Mouse (Mus musculus): Measurements from ENCODE around the gene Erg28.

Gene Erg28

GRCm38 (mm10) chr12:85837765-85838164 is 13.4 kb upstream of the Erg28 start:
- H3K27me3 ChIP-seq (ENCODE audit: control insufficient read depth, insufficient read depth, low read length, poor library complexity, severe bottlenecking), result no peaks in the 10 kb centered on the region

GRCm38 (mm10) chr12:85834543-85834942 is 10.2 kb upstream of the Erg28 start:
- DNase-seq (ENCODE audit: low read depth, low spot score), result no peak
- no peaks in the 10 kb centered on the region for H3K27me3 ChIP-seq (ENCODE audit: control insufficient read depth, insufficient read depth, low read length, poor library complexity, severe bottlenecking)
- H3K36me3 ChIP-seq (ENCODE audit: control insufficient read depth, insufficient read depth, low read length, poor library complexity, severe bottlenecking), result no peaks in the 10 kb centered on the region

More at GRCm38 (mm10) chr12:85837765-85838164, 13.4 kb upstream of the Erg28 start:
- H3K36me3 ChIP-seq (ENCODE audit: control insufficient read depth, insufficient read depth, low read length, poor library complexity, severe bottlenecking), result no peaks in the 10 kb centered on the region
- DNase-seq (ENCODE audit: low read depth, low spot score), result no peak

- Histone ChIP-seq H3K27me3 (ENCODE audit: control insufficient read depth, insufficient read depth, low read length, poor library complexity, severe bottlenecking) (no peaks in the 10 kb centered on the region), H3K36me3 (ENCODE audit: control insufficient read depth, insufficient read depth, low read length, poor library complexity, severe bottlenecking) (no peaks in the 10 kb centered on the region)
- DNase-seq (ENCODE audit: low read depth, low spot score), result no peak
Observed at GRCm38 (mm10) chr12:85830691-85831090, 6.3 kb upstream of the Erg28 start.

GRCm38 (mm10) chr12:85829866-85830265 is 5.5 kb upstream of the Erg28 start:
- H3K27me3 ChIP-seq (ENCODE audit: control insufficient read depth, insufficient read depth, low read length, poor library complexity, severe bottlenecking), result no peaks in the 10 kb centered on the region
- DNase-seq (ENCODE audit: low read depth, low spot score), result no peak

GRCm38 (mm10) chr12:85828856-85829255 is 4.5 kb upstream of the Erg28 start:
- no peak for DNase-seq (ENCODE audit: low read depth, low spot score)

More at GRCm38 (mm10) chr12:85829866-85830265, 5.5 kb upstream of the Erg28 start:
- H3K36me3 ChIP-seq (ENCODE audit: control insufficient read depth, insufficient read depth, low read length, poor library complexity, severe bottlenecking), result no peaks in the 10 kb centered on the region

GRCm38 (mm10) chr12:85825822-85826221 is 1.5 kb upstream of the Erg28 start:
- Histone ChIP-seq H3K27me3 (ENCODE audit: control insufficient read depth, insufficient read depth, low read length, poor library complexity, severe bottlenecking) (no peaks in the 10 kb centered on the region), H3K36me3 (ENCODE audit: control insufficient read depth, insufficient read depth, low read length, poor library complexity, severe bottlenecking) (no peaks in the 10 kb centered on the region)
- DNase-seq (ENCODE audit: low read depth, low spot score), result no peak

More at GRCm38 (mm10) chr12:85828856-85829255, 4.5 kb upstream of the Erg28 start:
- Histone ChIP-seq H3K36me3 (ENCODE audit: control insufficient read depth, insufficient read depth, low read length, poor library complexity, severe bottlenecking) (no peaks in the 10 kb centered on the region), H3K27me3 (ENCODE audit: control insufficient read depth, insufficient read depth, low read length, poor library complexity, severe bottlenecking) (no peaks in the 10 kb centered on the region)

- DNase-seq (ENCODE audit: low read depth, low spot score), result no peak
- H3K36me3 ChIP-seq (ENCODE audit: control insufficient read depth, insufficient read depth, low read length, poor library complexity, severe bottlenecking), result no peaks in the 10 kb centered on the region
- H3K27me3 ChIP-seq (ENCODE audit: control insufficient read depth, insufficient read depth, low read length, poor library complexity, severe bottlenecking), result no peaks in the 10 kb centered on the region
Observed at GRCm38 (mm10) chr12:85825361-85825760, 1.0 kb upstream of the Erg28 start.

GRCm38 (mm10) chr12:85822051-85822450 is 2.3 kb downstream of the Erg28 start:
- Histone ChIP-seq H3K27me3 (ENCODE audit: control insufficient read depth, insufficient read depth, low read length, poor library complexity, severe bottlenecking) (no peaks in the 10 kb centered on the region), H3K36me3 (ENCODE audit: control insufficient read depth, insufficient read depth, low read length, poor library complexity, severe bottlenecking) (no peaks in the 10 kb centered on the region; the same call in 1 of the 2 replicates)
- DNase-seq (ENCODE audit: low read depth, low spot score), result no peak

GRCm38 (mm10) chr12:85813599-85813998 is 10.8 kb downstream of the Erg28 start:
- Histone ChIP-seq H3K27me3 (ENCODE audit: control insufficient read depth, insufficient read depth, low read length, poor library complexity, severe bottlenecking) (no peaks in the 10 kb centered on the region), H3K36me3 (ENCODE audit: control insufficient read depth, insufficient read depth, low read length, poor library complexity, severe bottlenecking) (peaks cover 7% of the 10 kb centered on the region; the same call in 1 of the 2 replicates)
- DNase-seq (ENCODE audit: low read depth, low spot score), result no peak

GRCm38 (mm10) chr12:85811676-85812075 is 12.7 kb downstream of the Erg28 start:
- no peak for DNase-seq (ENCODE audit: low read depth, low spot score)
- Histone ChIP-seq H3K36me3 (ENCODE audit: control insufficient read depth, insufficient read depth, low read length, poor library complexity, severe bottlenecking) (peaks cover 7% of the 10 kb centered on the region; the same call in 1 of the 2 replicates), H3K27me3 (ENCODE audit: control insufficient read depth, insufficient read depth, low read length, poor library complexity, severe bottlenecking) (no peaks in the 10 kb centered on the region)

- no peaks in the 10 kb centered on the region for H3K27me3 ChIP-seq (ENCODE audit: control insufficient read depth, insufficient read depth, low read length, poor library complexity, severe bottlenecking)
- no peak for DNase-seq (ENCODE audit: low read depth, low spot score)
- H3K36me3 ChIP-seq (ENCODE audit: control insufficient read depth, insufficient read depth, low read length, poor library complexity, severe bottlenecking), result peaks cover 6% of the 10 kb centered on the region; the same call in 1 of the 2 replicates
Observed at GRCm38 (mm10) chr12:85810959-85811358, 13.4 kb downstream of the Erg28 start.

GRCm38 (mm10) chr12:85809726-85810125 is 14.6 kb downstream of the Erg28 start:
- Histone ChIP-seq H3K36me3 (ENCODE audit: control insufficient read depth, insufficient read depth, low read length, poor library complexity, severe bottlenecking) (peaks cover 4% of the 10 kb centered on the region; the same call in 1 of the 2 replicates), H3K27me3 (ENCODE audit: control insufficient read depth, insufficient read depth, low read length, poor library complexity, severe bottlenecking) (no peaks in the 10 kb centered on the region)
- DNase-seq (ENCODE audit: low read depth, low spot score), result no peak

GRCm38 (mm10) chr12:85800031-85800430 is 24.3 kb downstream of the Erg28 start:
- Histone ChIP-seq H3K27me3 (ENCODE audit: control insufficient read depth, insufficient read depth, low read length, poor library complexity, severe bottlenecking) (no peaks in the 10 kb centered on the region), H3K36me3 (ENCODE audit: control insufficient read depth, insufficient read depth, low read length, poor library complexity, severe bottlenecking) (no peaks in the 10 kb centered on the region)
- DNase-seq (ENCODE audit: low read depth, low spot score), result no peak

GRCm38 (mm10) chr12:85795551-85795950 is 28.8 kb downstream of the Erg28 start:
- no peak for DNase-seq (ENCODE audit: low read depth, low spot score)
- H3K27me3 ChIP-seq (ENCODE audit: control insufficient read depth, insufficient read depth, low read length, poor library complexity, severe bottlenecking), result no peaks in the 10 kb centered on the region
- no peaks in the 10 kb centered on the region for H3K36me3 ChIP-seq (ENCODE audit: control insufficient read depth, insufficient read depth, low read length, poor library complexity, severe bottlenecking)

- Histone ChIP-seq H3K36me3 (ENCODE audit: control insufficient read depth, insufficient read depth, low read length, poor library complexity, severe bottlenecking) (no peaks in the 10 kb centered on the region), H3K27me3 (ENCODE audit: control insufficient read depth, insufficient read depth, low read length, poor library complexity, severe bottlenecking) (no peaks in the 10 kb centered on the region)
- no peak for DNase-seq (ENCODE audit: low read depth, low spot score)
Observed at GRCm38 (mm10) chr12:85794094-85794493, 30.3 kb downstream of the Erg28 start.

- DNase-seq (ENCODE audit: low read depth, low spot score), result no peak
- Histone ChIP-seq H3K36me3 (ENCODE audit: control insufficient read depth, insufficient read depth, low read length, poor library complexity, severe bottlenecking) (no peaks in the 10 kb centered on the region), H3K27me3 (ENCODE audit: control insufficient read depth, insufficient read depth, low read length, poor library complexity, severe bottlenecking) (no peaks in the 10 kb centered on the region)
Observed at GRCm38 (mm10) chr12:85792821-85793346, 31.5 kb downstream of the Erg28 start.

All from splenic B cell, adult 2 months (primary cell).